Mouse (Mus musculus): Measurements from ENCODE around the gene Dock2. TPM values are rescaled to one million over a fixed set of nuclear protein-coding genes. Genes with fewer than 3 reads are reported as not detected.

Gene Dock2
- polyA plus RNA-seq, 1 experiment from 2014 or later: 3.3 TPM

- DNase-seq (ENCODE audit: low spot score) (no peak), ATAC-seq (ENCODE audit: low read depth) (no peak)
- Histone ChIP-seq H3K4me1 (ENCODE audit: control insufficient read depth, insufficient read depth, low read length) (peaks cover 6% of the 10 kb centered on the region; the same call in 1 of the 2 replicates), H3K4me2 (ENCODE audit: low read depth, low read length) (no peak overlapping the region), H3K4me3 (ENCODE audit: low read depth, low read length) (no peak overlapping the region), H3K36me3 (ENCODE audit: control insufficient read depth, insufficient read depth, low read length) (no peaks in the 10 kb centered on the region), H3K9ac (ENCODE audit: low read depth, low read length) (no peak overlapping the region), H3K27ac (replicated peaks; ENCODE audit: low read depth, low read length) (no peak overlapping the region), H3K9me3 (ENCODE audit: control insufficient read depth, low read length) (no peaks in the 10 kb centered on the region), H3K27me3 (replicated peaks; ENCODE audit: control insufficient read depth, insufficient read depth, low read length) (no peaks in the 10 kb centered on the region)
- 79% methylated on average over 1 of the region's 1 CpGs for WGBS
These were observed 445.8 kb downstream of the Dock2 start for GRCm38 (mm10) chr11:34337907-34338306.

GRCm38 (mm10) chr11:34332344-34333031, 451.2 kb downstream of the Dock2 start:
- Histone ChIP-seq H3K27ac (replicated peaks; ENCODE audit: low read depth, low read length) (no peak overlapping the region), H3K4me2 (ENCODE audit: low read depth, low read length) (no peak overlapping the region), H3K9me3 (ENCODE audit: control insufficient read depth, low read length) (no peaks in the 10 kb centered on the region), H3K4me1 (ENCODE audit: control insufficient read depth, insufficient read depth, low read length) (no peaks in the 10 kb centered on the region), H3K4me3 (ENCODE audit: low read depth, low read length) (no peak overlapping the region), H3K36me3 (ENCODE audit: control insufficient read depth, insufficient read depth, low read length) (no peaks in the 10 kb centered on the region), H3K27me3 (replicated peaks; ENCODE audit: control insufficient read depth, insufficient read depth, low read length) (no peaks in the 10 kb centered on the region), H3K9ac (ENCODE audit: low read depth, low read length) (no peak overlapping the region)
- DNase-seq (ENCODE audit: low spot score): no peak
- WGBS: 79% methylated on average over 7 of the region's 7 CpGs
- ATAC-seq (ENCODE audit: low read depth): no peak

- ATAC-seq (ENCODE audit: low read depth): no peak
- no peaks in the 10 kb centered on the region for H3K36me3 ChIP-seq (ENCODE audit: control insufficient read depth, insufficient read depth, low read length)
- no peak overlapping the region for H3K9ac ChIP-seq (ENCODE audit: low read depth, low read length)
- no peak overlapping the region for H3K4me2 ChIP-seq (ENCODE audit: low read depth, low read length)
- WGBS: 71% methylated on average over 8 of the region's 8 CpGs
- H3K4me1 ChIP-seq (ENCODE audit: control insufficient read depth, insufficient read depth, low read length): no peaks in the 10 kb centered on the region
- H3K27me3 ChIP-seq (replicated peaks; ENCODE audit: control insufficient read depth, insufficient read depth, low read length): no peaks in the 10 kb centered on the region
- no peak for DNase-seq (ENCODE audit: low spot score)
- H3K27ac ChIP-seq (replicated peaks; ENCODE audit: low read depth, low read length): no peak overlapping the region
- no peak overlapping the region for H3K4me3 ChIP-seq (ENCODE audit: low read depth, low read length)
- H3K9me3 ChIP-seq (ENCODE audit: control insufficient read depth, low read length): no peaks in the 10 kb centered on the region
These were observed 460.0 kb downstream of the Dock2 start for GRCm38 (mm10) chr11:34323664-34324063.

GRCm38 (mm10) chr11:34319282-34319681, 464.4 kb downstream of the Dock2 start:
- no peak overlapping the region for H3K4me2 ChIP-seq (ENCODE audit: low read depth, low read length)
- H3K27me3 ChIP-seq (replicated peaks; ENCODE audit: control insufficient read depth, insufficient read depth, low read length): peaks cover 8% of the 10 kb centered on the region; the same call in 1 of the 2 replicates
- no peak overlapping the region for H3K27ac ChIP-seq (replicated peaks; ENCODE audit: low read depth, low read length)
- H3K9me3 ChIP-seq (ENCODE audit: control insufficient read depth, low read length): no peaks in the 10 kb centered on the region
- no peak for DNase-seq (ENCODE audit: low spot score)
- no peak overlapping the region for H3K9ac ChIP-seq (ENCODE audit: low read depth, low read length)
- H3K36me3 ChIP-seq (ENCODE audit: control insufficient read depth, insufficient read depth, low read length): no peaks in the 10 kb centered on the region
- ATAC-seq (ENCODE audit: low read depth): no peak
- no peaks in the 10 kb centered on the region; the same call in 1 of the 2 replicates for H3K4me1 ChIP-seq (ENCODE audit: control insufficient read depth, insufficient read depth, low read length)
- no peak overlapping the region for H3K4me3 ChIP-seq (ENCODE audit: low read depth, low read length)
- 55% methylated on average over 1 of the region's 1 CpGs for WGBS

GRCm38 (mm10) chr11:34317001-34317400, 466.7 kb downstream of the Dock2 start:
- H3K9me3 ChIP-seq (ENCODE audit: control insufficient read depth, low read length): no peaks in the 10 kb centered on the region
- DNase-seq (ENCODE audit: low spot score) (no peak), ATAC-seq (ENCODE audit: low read depth) (no peak)
- H3K4me3 ChIP-seq (ENCODE audit: low read depth, low read length): no peak overlapping the region
- H3K4me2 ChIP-seq (ENCODE audit: low read depth, low read length): no peak overlapping the region
- H3K9ac ChIP-seq (ENCODE audit: low read depth, low read length): no peak overlapping the region
- H3K36me3 ChIP-seq (ENCODE audit: control insufficient read depth, insufficient read depth, low read length): no peaks in the 10 kb centered on the region
- H3K27ac ChIP-seq (replicated peaks; ENCODE audit: low read depth, low read length): no peak overlapping the region
- peaks cover 8% of the 10 kb centered on the region; the same call in 1 of the 2 replicates for H3K27me3 ChIP-seq (replicated peaks; ENCODE audit: control insufficient read depth, insufficient read depth, low read length)
- WGBS: 85% methylated on average over 8 of the region's 8 CpGs
- no peaks in the 10 kb centered on the region; the same call in 1 of the 2 replicates for H3K4me1 ChIP-seq (ENCODE audit: control insufficient read depth, insufficient read depth, low read length)

- Histone ChIP-seq H3K4me1 (ENCODE audit: control insufficient read depth, insufficient read depth, low read length) (no peaks in the 10 kb centered on the region; the same call in 1 of the 2 replicates), H3K27ac (replicated peaks; ENCODE audit: low read depth, low read length) (no peak overlapping the region), H3K4me3 (ENCODE audit: low read depth, low read length) (no peak overlapping the region), H3K9ac (ENCODE audit: low read depth, low read length) (no peak overlapping the region), H3K27me3 (replicated peaks; ENCODE audit: control insufficient read depth, insufficient read depth, low read length) (peaks cover 8% of the 10 kb centered on the region; the same call in 1 of the 2 replicates), H3K36me3 (ENCODE audit: control insufficient read depth, insufficient read depth, low read length) (no peaks in the 10 kb centered on the region), H3K9me3 (ENCODE audit: control insufficient read depth, low read length) (no peaks in the 10 kb centered on the region), H3K4me2 (ENCODE audit: low read depth, low read length) (peak overlapping the region; percentile 65; the same call in 1 of the 2 replicates)
- WGBS: 51% methylated on average over 10 of the region's 10 CpGs
- ATAC-seq (ENCODE audit: low read depth): no peak
- no peak for DNase-seq (ENCODE audit: low spot score)
These were observed 467.5 kb downstream of the Dock2 start for GRCm38 (mm10) chr11:34316176-34316575.

- H3K27me3 ChIP-seq (replicated peaks; ENCODE audit: control insufficient read depth, insufficient read depth, low read length): peaks cover 8% of the 10 kb centered on the region; the same call in 1 of the 2 replicates
- DNase-seq (ENCODE audit: low spot score) (no peak), ATAC-seq (ENCODE audit: low read depth) (no peak)
- no peak overlapping the region for H3K9ac ChIP-seq (ENCODE audit: low read depth, low read length)
- no peaks in the 10 kb centered on the region; the same call in 1 of the 2 replicates for H3K4me1 ChIP-seq (ENCODE audit: control insufficient read depth, insufficient read depth, low read length)
- no peak overlapping the region for H3K27ac ChIP-seq (replicated peaks; ENCODE audit: low read depth, low read length)
- H3K36me3 ChIP-seq (ENCODE audit: control insufficient read depth, insufficient read depth, low read length): no peaks in the 10 kb centered on the region
- 28% methylated on average over 5 of the region's 5 CpGs for WGBS
- no peaks in the 10 kb centered on the region for H3K9me3 ChIP-seq (ENCODE audit: control insufficient read depth, low read length)
- H3K4me2 ChIP-seq (ENCODE audit: low read depth, low read length): peak overlapping the region; percentile 65
- H3K4me3 ChIP-seq (ENCODE audit: low read depth, low read length): peak overlapping the region; percentile 35
These were observed 468.3 kb downstream of the Dock2 start for GRCm38 (mm10) chr11:34315383-34315782.

- 4% methylated on average over 13 of the region's 13 CpGs for WGBS
- Histone ChIP-seq H3K27ac (replicated peaks; ENCODE audit: low read depth, low read length) (no peak within 1 kb of the TSS), H3K4me1 (ENCODE audit: control insufficient read depth, insufficient read depth, low read length) (no peaks in the 10 kb centered on the region; the same call in 1 of the 2 replicates), H3K9ac (ENCODE audit: low read depth, low read length) (peak within 1 kb of the TSS; percentile 48), H3K27me3 (replicated peaks; ENCODE audit: control insufficient read depth, insufficient read depth, low read length) (peaks cover 8% of the 10 kb centered on the region; the same call in 1 of the 2 replicates), H3K9me3 (ENCODE audit: control insufficient read depth, low read length) (no peaks in the 10 kb centered on the region), H3K4me2 (ENCODE audit: low read depth, low read length) (peak within 1 kb of the TSS; percentile 65), H3K4me3 (ENCODE audit: low read depth, low read length) (peak within 1 kb of the TSS; percentile 35), H3K36me3 (ENCODE audit: control insufficient read depth, insufficient read depth, low read length) (no peaks in the 10 kb centered on the region)
- peak; percentile 60; the same call in 1 of the 2 replicates for ATAC-seq (ENCODE audit: low read depth)
- DNase-seq (ENCODE audit: low spot score): peak; percentile 81
These were observed 468.9 kb downstream of the Dock2 start, which contains the start of gene Fam196b for GRCm38 (mm10) chr11:34314534-34315379. Gene Fam196b (plus strand): TSS chr11:34314822.
